Mouse (Mus musculus) cortical plate, adult 2 months (tissue): ENCODE data around the gene Bpgm. TPM values are rescaled to one million over a fixed set of nuclear protein-coding genes. Genes with fewer than 3 reads are reported as not detected.

Experiments
- H3K27ac ChIP-seq: fragments of 200-500 bp; 2 replicates; pipeline ENCODE4 v1.5.1; 2012; ENCODE audit warnings: low read length, control low read depth, inconsistent platforms; ENCODE audit not compliant: insufficient read depth
- H3K4me1 ChIP-seq: fragments of 200-500 bp; 2 replicates; pipeline ENCODE4 v1.6.1; 2011; ENCODE audit warnings: low read length; ENCODE audit not compliant: control insufficient read depth, insufficient read depth
- H3K4me3 ChIP-seq: fragments of 200-500 bp; 2 replicates; pipeline ENCODE4 v1.5.1; 2011; ENCODE audit warnings: mild to moderate bottlenecking, low read length, control low read depth; ENCODE audit not compliant: insufficient read depth
- CTCF ChIP-seq: fragments of 200-500 bp; IDR thresholded peaks from 2 replicates; pipeline ENCODE4 v1.5.1; 2011; ENCODE audit warnings: mild to moderate bottlenecking, control low read depth, low read length; ENCODE audit not compliant: insufficient read depth; ENCODE audit errors: extremely low read depth
- POLR2A ChIP-seq: fragments of 200-500 bp; IDR thresholded peaks from 2 replicates; pipeline ENCODE4 v1.6.1; 2011; ENCODE audit warnings: mild to moderate bottlenecking, low read length, control low read depth; ENCODE audit not compliant: insufficient read depth; ENCODE audit errors: extremely low read depth
- polyA plus RNA-seq: library from polyadenylated mRNA; depleted of rRNA; stranded (reverse); fragments of >200 nt; gene quantifications from 2 replicates; pipeline ENCODE4 v1.2.3, GENCODE M21; 2012

Bpgm gene
- polyA plus RNA-seq, 1 experiment, result 91.1 TPM

DNA sequence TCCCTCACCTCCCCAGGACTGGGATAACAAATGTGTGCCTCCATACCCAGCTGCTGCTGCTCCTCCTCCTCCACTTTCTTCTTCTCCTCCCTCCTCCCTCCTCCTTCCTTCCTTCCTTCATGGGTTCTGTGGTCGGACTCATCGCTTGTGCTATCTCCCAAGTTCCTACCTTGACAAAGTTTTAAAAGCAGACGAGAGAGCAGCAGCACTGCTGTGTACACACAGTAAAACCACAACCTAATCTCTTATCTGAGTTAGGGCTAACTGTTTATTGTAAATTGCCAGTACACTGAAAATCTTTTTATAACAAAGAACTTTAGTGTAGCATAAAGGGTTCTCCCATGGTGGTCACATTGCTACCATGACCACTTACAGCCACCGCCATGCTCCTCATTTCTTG, 31.6 kb downstream of the Bpgm start:
- H3K27ac ChIP-seq, result no peak overlapping the region
- TF ChIP-seq CTCF (no peak), POLR2A (no peak)
- no peak overlapping the region for H3K4me3 ChIP-seq
- peaks cover 1% of the 10 kb centered on the region; the same call in 1 of the 2 replicates for H3K4me1 ChIP-seq

GRCm38 (mm10) chr6:34508016-34508415, 32.0 kb downstream of the Bpgm start:
- no peak overlapping the region for H3K27ac ChIP-seq
- H3K4me1 ChIP-seq, result peaks cover 1% of the 10 kb centered on the region; the same call in 1 of the 2 replicates
- TF ChIP-seq CTCF (no peak), POLR2A (no peak)
- no peak overlapping the region for H3K4me3 ChIP-seq

- Histone ChIP-seq H3K4me3 (no peak overlapping the region), H3K27ac (no peak overlapping the region), H3K4me1 (peaks cover 1% of the 10 kb centered on the region; the same call in 1 of the 2 replicates)
- TF ChIP-seq CTCF (no peak), POLR2A (no peak)
These were observed 34.3 kb downstream of the Bpgm start for GRCm38 (mm10) chr6:34510277-34510676.

DNA sequence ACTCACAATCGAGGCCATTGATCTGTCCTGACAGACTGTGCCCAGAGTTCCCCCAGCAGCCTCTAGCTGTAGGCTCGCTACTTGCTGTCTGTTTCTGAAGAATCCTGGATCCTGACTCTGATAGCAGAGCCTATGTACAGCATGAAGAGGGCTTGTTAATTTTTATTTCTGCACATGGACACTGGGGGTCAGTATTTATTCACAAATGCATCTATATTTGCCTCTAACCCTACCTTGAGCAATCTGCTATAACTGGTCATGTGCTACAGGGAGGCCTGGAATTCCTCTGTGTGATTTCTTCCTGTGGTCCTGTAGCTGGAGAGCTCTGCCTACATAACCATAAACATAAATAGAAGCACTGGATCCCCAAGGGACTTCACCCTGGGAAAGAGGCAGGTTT, 35.4 kb downstream of the Bpgm start:
- H3K4me3 ChIP-seq, result no peak overlapping the region
- H3K27ac ChIP-seq, result no peak overlapping the region
- no peaks in the 10 kb centered on the region for H3K4me1 ChIP-seq
- TF ChIP-seq POLR2A, result no peak
- peak; percentile 36 for TF ChIP-seq CTCF

GRCm38 (mm10) chr6:34512741-34513140, 36.7 kb downstream of the Bpgm start:
- TF ChIP-seq POLR2A (no peak), CTCF (no peak)
- no peak overlapping the region for H3K27ac ChIP-seq
- no peaks in the 10 kb centered on the region for H3K4me1 ChIP-seq
- no peak overlapping the region for H3K4me3 ChIP-seq

- Histone ChIP-seq H3K4me1 (no peaks in the 10 kb centered on the region), H3K27ac (0 out of 2 replicates have a peak overlapping the region, but pooled peaks have one; percentile 12), H3K4me3 (no peak overlapping the region)
- TF ChIP-seq CTCF (peak; percentile 64), POLR2A (no peak)
These were observed 38.6 kb downstream of the Bpgm start for GRCm38 (mm10) chr6:34514655-34515054.

DNA sequence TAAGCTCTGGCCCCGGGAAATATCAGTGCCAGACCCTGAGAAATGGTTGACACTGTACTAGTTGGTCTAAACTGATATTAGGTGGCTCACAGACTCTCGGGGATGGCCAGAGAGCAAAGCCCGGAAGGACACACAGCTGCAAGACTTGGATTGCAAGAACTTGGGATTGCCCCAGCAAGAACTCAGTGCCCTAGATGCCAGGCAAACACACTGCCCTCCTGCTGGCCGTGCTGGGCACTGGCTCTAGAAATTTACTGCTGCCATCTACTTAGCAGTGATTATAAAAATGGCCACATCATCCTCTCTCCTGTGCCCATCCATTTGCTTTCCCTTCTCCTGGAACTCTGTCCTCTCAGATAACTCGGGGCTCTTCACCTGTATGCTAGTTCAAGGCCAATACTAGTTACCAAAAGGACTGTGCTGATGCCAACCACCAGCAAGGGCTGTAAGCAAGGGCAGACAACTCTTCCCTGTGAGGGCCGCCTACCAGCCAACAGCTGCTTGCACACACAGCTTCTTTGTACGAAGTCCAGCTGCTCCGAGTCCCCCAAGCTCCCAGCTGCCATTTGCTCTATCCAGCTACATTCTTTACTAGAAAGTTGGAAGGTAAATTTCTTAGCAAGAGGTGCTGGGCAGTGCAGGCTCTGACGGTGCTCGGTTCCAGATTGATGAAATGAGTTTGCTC, 39.2 kb downstream of the Bpgm start:
- Histone ChIP-seq H3K4me1 (no peaks in the 10 kb centered on the region), H3K4me3 (no peak overlapping the region), H3K27ac (0 out of 2 replicates have a peak overlapping the region, but pooled peaks have one; percentile 12)
- TF ChIP-seq CTCF (no peak), POLR2A (no peak)

- Histone ChIP-seq H3K27ac (no peak overlapping the region), H3K4me1 (no peaks in the 10 kb centered on the region), H3K4me3 (no peak overlapping the region)
- TF ChIP-seq POLR2A (no peak), CTCF (no peak)
These were observed 39.7 kb downstream of the Bpgm start for GRCm38 (mm10) chr6:34515783-34516099.

DNA sequence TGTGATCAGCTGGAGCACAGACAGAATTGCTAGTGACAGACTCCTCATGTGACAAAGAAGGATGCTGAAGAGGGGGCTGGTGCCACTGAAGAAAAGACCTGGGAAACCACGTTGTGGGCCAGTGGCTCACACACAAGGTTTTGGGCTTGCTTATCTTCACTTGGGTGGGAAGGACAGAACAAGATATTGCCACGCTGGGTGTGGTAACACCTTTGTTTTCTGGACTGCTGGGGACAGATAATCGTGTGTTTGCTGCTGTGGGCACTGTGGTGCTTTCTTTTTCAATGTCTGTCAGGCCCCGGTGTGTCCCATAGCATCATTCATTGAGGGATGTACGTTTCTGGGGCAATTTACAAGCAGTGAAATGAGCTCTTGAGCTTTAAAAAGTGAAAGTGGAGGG, 41.7 kb downstream of the Bpgm start:
- H3K4me1 ChIP-seq, result no peaks in the 10 kb centered on the region
- TF ChIP-seq POLR2A, result no peak
- no peak for TF ChIP-seq CTCF
- no peak overlapping the region for H3K27ac ChIP-seq
- H3K4me3 ChIP-seq, result no peak overlapping the region

DNA sequence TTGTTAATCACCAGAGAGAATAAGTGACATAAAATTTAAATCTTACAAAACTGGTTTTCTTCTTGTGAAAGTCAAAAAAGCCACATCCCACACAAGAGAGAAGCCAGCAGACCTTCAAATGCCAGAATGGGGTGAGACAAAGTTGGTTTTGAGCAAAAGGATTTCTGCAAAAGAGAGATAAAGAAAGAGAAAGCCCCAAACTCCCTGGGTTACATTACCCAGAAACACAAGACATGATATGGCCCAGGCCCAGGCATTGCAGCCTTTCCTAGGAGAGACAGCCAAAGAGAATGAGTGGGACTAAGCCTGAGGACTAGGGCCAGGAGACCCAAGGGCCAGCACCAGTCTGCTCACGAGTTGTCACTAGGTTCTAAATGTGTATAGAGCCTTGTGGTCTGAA, 43.1 kb downstream of the Bpgm start:
- no peak overlapping the region for H3K27ac ChIP-seq
- TF ChIP-seq POLR2A, result no peak
- no peak for TF ChIP-seq CTCF

More for the DNA sequence above, 43.1 kb downstream of the Bpgm start:
- Histone ChIP-seq H3K4me3 (no peak overlapping the region), H3K4me1 (no peaks in the 10 kb centered on the region)
